Mouse (Mus musculus): ENCODE measurements around the gene Stard10.

GRCm38 (mm10) chr7:101361021-101361420 is 44.1 kb downstream of the Stard10 start:
- no peak for TF ChIP-seq POLR2A (IDR thresholded peaks at IDR 0.05; ENCODE audit: control insufficient read depth, low read depth, low read length)
- no peak for TF ChIP-seq CTCF (IDR thresholded peaks at IDR 0.05; ENCODE audit: control insufficient read depth, insufficient read depth, insufficient replicate concordance, low read depth, low read length)
